Mouse (Mus musculus): ENCODE data around the gene Dgkg.

The Dgkg gene

GRCm38 (mm10) chr16:22656533-22657444 lies at the start of gene Dgkg:
TSS of gene Dgkg (minus strand) at chr16:22657221.
- no peak for DNase-seq (ENCODE audit: low read depth)

DNA sequence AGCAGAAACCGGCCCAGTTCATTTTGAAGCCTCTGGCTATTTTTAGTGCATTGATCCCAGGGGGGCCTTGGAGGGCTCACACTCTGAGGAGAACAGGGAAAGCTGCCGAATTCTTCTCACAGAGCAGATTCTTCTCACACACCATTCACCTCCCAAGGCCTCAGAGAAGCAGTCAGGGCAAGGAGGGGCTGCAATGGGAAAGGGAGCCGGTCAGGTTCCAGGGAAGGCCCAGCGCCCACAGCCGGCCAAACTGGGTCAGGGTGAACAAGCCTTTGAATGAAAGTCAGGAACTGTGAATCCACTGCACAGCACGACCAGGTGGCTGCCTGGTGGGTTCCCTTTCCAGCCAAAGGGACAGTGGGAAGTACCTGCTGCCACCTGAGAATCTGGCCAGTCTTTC lies 47.9 kb upstream of the Dgkg start:
- DNase-seq (ENCODE audit: low read depth) = no peak

DNA sequence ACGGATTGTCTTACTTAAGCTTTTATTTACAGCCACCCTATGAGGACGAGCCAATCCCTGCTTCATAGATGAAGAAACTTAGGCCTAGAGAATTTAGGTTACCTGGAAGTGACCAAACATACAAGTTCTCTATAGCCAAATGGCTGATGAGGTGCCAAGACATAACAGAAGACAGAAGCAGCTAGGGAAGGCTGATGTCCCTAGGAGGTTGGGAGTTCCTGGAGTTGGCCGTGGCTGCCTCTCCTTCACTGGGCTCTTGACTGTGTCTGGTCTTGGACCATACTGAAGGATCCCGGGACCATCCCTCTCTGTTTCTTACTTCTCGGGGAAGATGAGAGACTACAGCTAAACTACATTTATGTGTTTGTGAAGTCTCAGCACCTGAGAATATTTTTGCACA lies 47.1 kb upstream of the Dgkg start:
- no peak for DNase-seq (ENCODE audit: low read depth)

GRCm38 (mm10) chr16:22698846-22699760 lies 42.1 kb upstream of the Dgkg start:
- peak; percentile 15 for DNase-seq (ENCODE audit: low read depth)

DNA sequence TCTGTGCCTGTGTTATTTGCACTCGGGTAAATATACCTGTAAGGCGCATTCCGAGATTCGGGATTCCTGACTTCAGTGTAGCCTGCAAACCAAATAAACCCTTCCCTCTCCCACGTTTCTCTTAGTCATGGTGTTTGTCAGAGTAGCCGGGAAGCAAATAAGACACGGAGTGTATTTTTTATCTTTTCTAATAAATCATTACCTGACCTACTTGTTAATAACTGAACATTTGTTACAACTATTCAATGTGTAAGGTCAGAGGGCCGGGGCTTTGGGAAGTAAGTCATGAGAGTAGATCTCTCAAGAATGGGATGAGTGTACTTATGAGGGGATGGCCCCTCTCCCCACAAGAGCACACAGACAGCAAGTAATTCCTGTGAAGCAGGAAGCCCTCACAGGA lies 41.1 kb upstream of the Dgkg start:
- DNase-seq (ENCODE audit: low read depth) = no peak

GRCm38 (mm10) chr16:22689622-22690021 lies 32.6 kb upstream of the Dgkg start:
- no peak for DNase-seq (ENCODE audit: low read depth)

GRCm38 (mm10) chr16:22687711-22688230 lies 30.8 kb upstream of the Dgkg start:
- DNase-seq (ENCODE audit: low read depth) = no peak

DNA sequence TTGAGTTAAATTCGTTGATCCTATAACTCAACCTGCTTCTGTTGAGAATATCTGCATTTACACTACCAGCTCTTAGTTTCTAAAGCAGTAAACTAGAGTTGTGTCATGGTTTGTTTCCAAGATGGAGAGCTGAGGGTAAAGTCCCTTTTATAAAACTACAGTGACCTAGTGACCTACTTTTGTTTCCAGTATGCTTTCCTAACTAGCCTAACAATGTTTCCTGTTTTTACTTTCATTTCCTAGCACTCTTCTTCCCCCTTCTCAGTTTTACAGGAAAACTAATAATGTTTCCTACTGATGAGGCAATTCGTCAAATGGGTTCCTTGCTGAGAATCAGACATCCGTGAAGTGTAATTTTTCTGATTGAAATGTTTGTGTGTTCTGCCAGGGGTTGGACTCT lies 26.6 kb upstream of the Dgkg start:
- no peak for DNase-seq (ENCODE audit: low read depth)

DNA sequence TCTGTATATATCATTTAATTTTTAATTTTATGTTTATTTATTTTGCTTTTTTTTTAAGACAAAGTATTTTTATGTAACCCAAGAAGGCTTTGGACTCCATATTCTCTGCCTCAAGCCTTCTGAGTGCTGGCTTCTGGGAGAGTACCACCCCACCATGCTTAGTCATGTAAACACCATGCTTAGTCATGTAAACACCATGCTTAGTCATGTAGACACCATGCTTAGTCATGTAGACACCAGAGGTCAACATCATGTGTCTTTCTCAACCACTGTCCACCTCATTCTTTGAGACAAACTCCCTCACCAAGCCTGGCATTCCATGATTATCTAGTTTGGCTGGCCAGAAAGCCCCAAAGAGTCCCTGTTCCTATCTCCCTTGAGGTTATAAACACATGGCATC lies 25.7 kb upstream of the Dgkg start:
- DNase-seq (ENCODE audit: low read depth) = no peak

GRCm38 (mm10) chr16:22679641-22680040 lies 22.6 kb upstream of the Dgkg start:
- DNase-seq (ENCODE audit: low read depth) = no peak

DNA sequence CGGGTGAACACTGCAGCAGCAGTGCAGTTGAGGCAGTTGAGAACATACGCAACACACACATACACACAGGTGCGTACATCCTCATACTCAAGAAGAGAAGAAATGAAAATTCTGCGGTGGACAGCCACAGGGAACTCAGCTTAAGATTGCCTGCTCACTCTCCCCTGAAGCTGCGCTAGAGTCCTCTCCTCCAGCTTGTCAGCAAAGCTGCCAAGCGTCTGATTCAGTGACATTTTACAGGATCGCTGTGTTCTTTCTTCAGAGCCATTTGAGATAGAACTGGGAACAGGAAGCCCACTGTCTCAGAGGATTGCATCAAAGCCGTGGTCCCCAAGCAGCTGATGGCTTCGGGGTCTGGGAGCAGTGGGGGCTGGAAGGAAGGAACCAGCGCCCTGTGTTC lies 17.6 kb upstream of the Dgkg start:
- no peak for DNase-seq (ENCODE audit: low read depth)

DNA sequence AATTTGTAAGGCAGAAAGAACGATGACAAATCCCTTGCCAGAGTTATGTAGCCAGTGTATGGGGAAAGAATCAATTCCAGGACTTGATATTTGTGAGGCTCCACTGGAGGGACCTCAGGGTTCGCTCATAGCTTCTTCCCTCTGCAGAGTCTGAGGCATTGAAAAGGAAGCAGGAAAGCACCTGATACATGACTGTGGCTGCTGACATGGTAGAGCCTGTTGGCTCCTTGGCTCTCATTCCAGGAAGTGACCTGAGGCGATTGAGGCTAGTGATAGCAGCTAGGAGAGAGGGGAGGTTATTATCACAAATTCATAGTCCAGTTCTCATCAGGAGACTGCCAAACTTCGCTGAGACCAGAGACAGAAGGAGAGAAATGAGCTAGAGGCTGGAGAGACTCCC lies 17.1 kb upstream of the Dgkg start:
- no peak for DNase-seq (ENCODE audit: low read depth)

GRCm38 (mm10) chr16:22664033-22664432 lies 7.0 kb upstream of the Dgkg start:
- no peak for DNase-seq (ENCODE audit: low read depth)

DNA sequence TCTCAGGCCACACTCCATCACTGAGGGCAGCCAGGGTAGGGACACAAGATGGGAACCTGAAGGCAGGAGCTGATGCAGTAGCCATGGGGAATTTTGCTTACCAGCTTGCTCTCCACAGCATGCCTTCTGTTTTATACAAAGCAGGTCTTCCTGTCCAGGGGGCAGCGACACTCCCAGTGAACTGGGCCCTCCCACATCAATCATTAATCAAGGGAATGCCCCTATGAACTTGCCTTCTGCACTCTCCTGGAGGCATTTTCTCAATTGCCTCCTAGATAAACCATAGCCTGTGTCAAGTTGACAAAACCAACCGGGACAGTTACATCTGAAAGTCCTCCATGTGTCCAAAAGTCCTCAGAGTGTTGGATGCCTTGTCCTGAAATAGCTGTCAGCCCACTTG lies 6.1 kb upstream of the Dgkg start:
- no peak for DNase-seq (ENCODE audit: low read depth)

- peak; percentile 59 for DNase-seq (ENCODE audit: low read depth)
Measured at GRCm38 (mm10) chr16:22661076-22661475, 4.1 kb upstream of the Dgkg start.

DNA sequence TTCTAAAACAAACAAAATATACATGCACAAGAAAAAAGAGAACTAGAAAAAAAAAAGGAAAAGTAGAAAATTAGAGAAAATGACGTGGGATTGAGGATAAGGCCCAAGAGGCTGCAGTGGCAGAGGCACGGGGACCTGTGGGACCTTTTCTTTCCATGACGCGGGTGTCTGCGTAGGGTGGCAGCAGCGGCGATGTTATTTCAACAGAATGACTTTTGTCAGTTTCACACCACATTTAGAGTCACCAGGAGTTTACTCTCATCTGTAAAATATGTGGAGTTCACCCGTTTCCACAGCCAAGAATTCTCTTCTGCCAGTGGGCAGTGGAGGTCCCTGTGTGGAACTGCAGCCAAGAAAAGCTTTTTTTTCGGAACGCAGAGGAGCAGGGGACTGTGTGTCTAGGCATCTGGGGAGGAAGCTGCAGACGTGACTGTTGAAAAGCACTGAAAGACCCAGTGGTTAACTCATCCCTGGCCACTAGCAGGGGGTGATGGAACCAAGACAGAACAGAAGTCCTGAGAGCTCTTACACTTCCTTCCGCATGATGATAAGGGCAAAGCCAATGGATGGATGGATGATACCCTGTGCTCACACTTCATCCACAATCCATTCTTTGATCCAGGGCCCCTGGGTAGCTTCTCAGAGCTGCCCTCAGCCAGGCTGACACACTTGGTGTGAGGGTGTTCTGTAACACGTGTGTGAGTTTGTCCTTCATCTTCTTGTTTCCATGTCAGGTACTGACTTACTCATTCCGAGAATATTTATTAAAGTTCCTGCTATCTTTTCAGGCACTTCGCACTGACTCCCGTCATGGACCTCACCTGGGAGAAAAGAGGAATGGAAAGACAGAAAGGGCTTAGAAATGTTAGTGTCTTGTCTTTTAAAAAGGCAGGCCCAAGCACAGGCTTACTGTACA lies 1.1 kb upstream of the Dgkg start:
- DNase-seq (ENCODE audit: low read depth) = no peak

DNA sequence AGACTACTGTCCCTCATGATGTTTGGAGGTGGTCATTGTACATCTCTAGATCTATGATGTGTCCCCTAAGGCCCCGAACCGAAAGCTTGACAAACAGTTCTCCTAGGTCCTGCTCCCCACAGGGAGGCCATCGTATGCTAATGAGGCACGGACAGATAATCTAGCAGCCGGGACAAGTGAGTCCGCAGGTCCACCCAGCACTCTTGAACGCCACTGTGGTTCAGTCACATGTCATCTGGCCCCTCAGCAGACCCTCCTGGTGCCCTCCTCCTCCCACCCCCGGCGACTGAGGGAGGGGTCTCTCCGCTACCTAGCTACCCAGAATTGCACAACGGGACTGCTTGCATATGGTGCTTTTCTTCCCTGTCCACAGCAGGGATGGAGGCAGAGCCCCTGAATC lies 1.2 kb downstream of the Dgkg start:
- no peak for DNase-seq (ENCODE audit: low read depth)

GRCm38 (mm10) chr16:22655223-22655622 lies 1.8 kb downstream of the Dgkg start:
- no peak for DNase-seq (ENCODE audit: low read depth)

DNA sequence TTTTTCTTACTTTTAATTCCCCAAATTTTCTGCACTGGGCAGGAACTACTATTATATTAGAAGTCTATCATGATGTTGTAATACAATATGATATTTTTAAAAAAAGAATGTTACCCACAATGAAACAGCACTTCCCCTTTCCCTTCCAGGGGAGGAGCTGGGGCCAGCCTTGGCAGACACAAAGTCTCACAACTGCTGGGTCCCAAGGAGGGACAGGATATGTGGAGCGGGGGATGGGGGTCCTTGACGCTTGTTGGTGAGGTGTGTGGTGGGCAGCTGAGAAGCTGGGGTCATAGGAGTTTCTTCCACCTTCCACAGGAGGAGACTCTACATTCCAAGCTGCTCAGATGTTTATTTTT lies 2.6 kb downstream of the Dgkg start:
- no peak for DNase-seq (ENCODE audit: low read depth)

DNA sequence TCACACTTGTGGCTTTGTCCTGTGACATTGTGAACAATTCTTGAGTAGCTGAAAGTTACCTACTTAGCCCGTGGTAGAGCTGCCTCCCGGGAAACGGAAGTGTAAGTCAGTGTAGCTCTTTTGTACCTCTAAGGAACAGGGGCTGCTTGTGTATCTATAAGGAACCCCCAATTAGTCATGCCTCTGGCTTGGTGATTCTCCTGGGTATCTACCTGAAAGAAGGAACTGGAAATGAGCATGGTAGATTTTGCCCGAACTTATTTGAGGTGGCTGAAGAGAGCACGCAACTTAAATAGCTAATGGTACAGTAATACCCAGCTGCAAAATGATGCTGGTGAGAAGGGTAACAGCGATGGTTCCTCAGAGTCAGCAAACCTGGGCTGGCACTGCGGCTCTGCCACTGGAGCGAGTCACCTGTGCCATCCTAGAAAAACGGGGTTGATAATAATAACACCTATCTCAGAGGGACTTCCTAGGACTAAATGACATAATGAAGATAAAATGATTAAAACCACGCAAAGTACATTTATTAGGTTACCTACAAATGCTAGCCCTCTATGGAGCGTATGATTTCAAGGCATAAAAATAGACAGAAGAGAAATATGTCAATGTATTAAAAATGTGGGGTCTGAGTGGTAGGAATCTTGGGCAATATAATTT lies 3.1 kb downstream of the Dgkg start:
- no peak for DNase-seq (ENCODE audit: low read depth)

DNA sequence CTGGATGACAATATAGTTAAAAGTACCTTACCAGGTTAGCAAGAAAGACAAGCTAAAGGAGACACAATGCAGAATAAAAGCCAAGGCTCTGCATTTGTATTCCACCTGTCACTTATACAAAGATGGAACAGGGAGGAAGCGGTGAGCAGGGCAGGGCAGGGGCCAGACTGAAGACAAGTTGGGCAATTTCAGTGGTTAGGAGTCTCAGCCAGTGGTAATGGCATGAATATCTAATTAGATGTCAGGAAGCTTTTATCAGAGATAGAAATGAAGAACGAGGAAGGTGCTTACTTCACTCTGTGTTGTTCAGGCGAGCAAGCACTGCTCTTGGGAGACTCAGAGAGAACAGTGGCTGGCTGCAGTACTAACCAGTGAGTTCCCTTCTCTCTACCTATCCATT lies 5.8 kb downstream of the Dgkg start:
- DNase-seq (ENCODE audit: low read depth) = no peak
